9 mouse cellular contexts compared by ENCODE assay signal in the genomic region with DNA sequence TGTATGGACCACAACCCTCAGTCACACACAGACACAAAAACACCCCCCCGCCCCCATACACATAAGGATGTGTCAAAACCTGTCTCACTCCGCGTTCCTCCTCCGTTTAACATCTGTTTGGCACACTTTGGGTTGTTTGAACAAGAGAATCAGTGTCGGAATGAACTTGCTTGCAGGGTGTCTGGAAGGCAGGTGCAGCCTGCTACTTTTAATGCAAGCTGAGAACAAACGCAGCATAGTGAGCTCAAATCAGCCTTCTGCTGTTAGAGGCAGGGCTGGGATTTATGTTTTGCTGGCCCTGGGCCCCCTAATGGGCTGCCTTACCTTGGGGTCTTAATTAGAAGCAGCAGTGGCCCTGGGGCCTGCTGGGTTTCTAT. TPM values are rescaled to one million over a fixed set of nuclear protein-coding genes. Genes with fewer than 3 reads are reported as not detected.
DNase-seq lines count a peak whose midpoint lies in the region; ATAC-seq lines count a peak whose summit lies in the region.
"Had no signal": no experiment of that assay in that cellular context is flagged by ENCODE, and none has a peak within 500 bp of the region (broad histone marks: within the 10 kb centered on the region; RNA-seq: fewer than 3 reads in every experiment).

No protein-coding gene starts in this region.

- no peaks in the 10 kb centered on the region for H3K9me3 ChIP-seq in kidney, embryonic 14.5 days (ENCODE audit: control insufficient read depth, low read length)
- H3K9me3 ChIP-seq in hindbrain, embryonic 11.5 days (ENCODE audit: control insufficient read depth, low read length), result no peaks in the 10 kb centered on the region
- H3K9me3 ChIP-seq in midbrain, embryonic 14.5 days (ENCODE audit: control insufficient read depth, low read length), result no peaks in the 10 kb centered on the region

- WGBS in kidney, embryonic 14.5 days, result 14% methylated on average over 6 of the region's 6 CpGs
- WGBS in hindbrain, embryonic 11.5 days, result 14% methylated on average over 6 of the region's 6 CpGs
- WGBS in midbrain, embryonic 14.5 days, result 7% methylated on average over 6 of the region's 6 CpGs

- no peak overlapping the region for H3K4me3 ChIP-seq in kidney, embryonic 14.5 days (ENCODE audit: low read length)
- no peak overlapping the region for H3K4me3 ChIP-seq in hindbrain, embryonic 11.5 days (ENCODE audit: low read depth, low read length)
- H3K4me3 ChIP-seq in midbrain, embryonic 14.5 days (replicated peaks; ENCODE audit: low read depth, low read length), result no peak overlapping the region
- H3K4me3 ChIP-seq: megakaryocyte, embryonic 14.5 days had no signal

- H3K27me3 ChIP-seq in kidney, embryonic 14.5 days (ENCODE audit: control insufficient read depth, insufficient read depth, low read length), result no peaks in the 10 kb centered on the region; the same call in 1 of the 2 replicates
- no peaks in the 10 kb centered on the region for H3K27me3 ChIP-seq in hindbrain, embryonic 11.5 days (ENCODE audit: control insufficient read depth, insufficient read depth, low read length)
- no peaks in the 10 kb centered on the region for H3K27me3 ChIP-seq in midbrain, embryonic 14.5 days (ENCODE audit: control insufficient read depth, insufficient read depth, low read length)

- 0 out of 2 replicates have a peak overlapping the region, but pooled peaks have one; percentile 15 for H3K4me2 ChIP-seq in kidney, embryonic 14.5 days (replicated peaks; ENCODE audit: low read depth, low read length)
- H3K4me2 ChIP-seq in hindbrain, embryonic 11.5 days (replicated peaks; ENCODE audit: low read depth, low read length), result no peak overlapping the region; the same call in 1 of the 2 replicates
- peak overlapping the region; percentile 33 for H3K4me2 ChIP-seq in midbrain, embryonic 14.5 days (ENCODE audit: low read length)

- DNase-seq in kidney, postnatal 14 days, result no peak
- DNase-seq in embryo, embryonic 11 days, result peak; percentile 83
- DNase-seq in hindbrain, embryonic 11.5 days (ENCODE audit: low spot score), result peak; percentile 49
- DNase-seq in midbrain, embryonic 14.5 days, result peak; percentile 73
- no peak for DNase-seq in natural killer cell, adult 2 months (ENCODE audit: low spot score in 2 of 2)
- DNase-seq in c-Kit-positive CD71-positive TER-119-positive erythroid progenitor cells, embryonic 14.5 days (ENCODE audit: low spot score), result no peak

- ATAC-seq in kidney, embryonic 14.5 days (ENCODE audit: low FRiP score, low TSS enrichment), result no peak; the same call in 1 of the 2 replicates
- peak; percentile 59; the same call in 1 of the 2 replicates for ATAC-seq in hindbrain, embryonic 11.5 days (ENCODE audit: low FRiP score)
- ATAC-seq in midbrain, embryonic 14.5 days (ENCODE audit: low FRiP score, low TSS enrichment), result peak; percentile 58; the same call in 1 of the 2 replicates
- no peak for ATAC-seq in erythroid progenitor cell, adult 5-6 weeks (replicated peaks; ENCODE audit: low FRiP score, poor library complexity, severe bottlenecking)

- no peak overlapping the region for H3K9ac ChIP-seq in kidney, embryonic 14.5 days (ENCODE audit: low read depth, low read length)
- no peak overlapping the region for H3K9ac ChIP-seq in hindbrain, embryonic 11.5 days (ENCODE audit: low read depth, low read length)
- peak overlapping the region; percentile 20; the same call in 1 of the 2 replicates for H3K9ac ChIP-seq in midbrain, embryonic 14.5 days (replicated peaks; ENCODE audit: low read length)

- no peaks in the 10 kb centered on the region for H3K36me3 ChIP-seq in kidney, embryonic 14.5 days (ENCODE audit: control insufficient read depth, insufficient read depth, low read length)
- H3K36me3 ChIP-seq in hindbrain, embryonic 11.5 days (ENCODE audit: control insufficient read depth, insufficient read depth, low read length), result no peaks in the 10 kb centered on the region
- no peaks in the 10 kb centered on the region for H3K36me3 ChIP-seq in midbrain, embryonic 14.5 days (ENCODE audit: control insufficient read depth, insufficient read depth, low read length)

- H3K4me1 ChIP-seq in kidney, embryonic 14.5 days (ENCODE audit: control insufficient read depth, insufficient read depth, low read length), result peaks cover 23% of the 10 kb centered on the region; the same call in 1 of the 2 replicates
- peaks cover 6% of the 10 kb centered on the region; the same call in 1 of the 2 replicates for H3K4me1 ChIP-seq in hindbrain, embryonic 11.5 days (replicated peaks; ENCODE audit: control insufficient read depth, insufficient read depth, low read length)
- H3K4me1 ChIP-seq in midbrain, embryonic 14.5 days (ENCODE audit: control insufficient read depth, insufficient read depth, low read length), result peaks cover 13% of the 10 kb centered on the region

- H3K27ac ChIP-seq in kidney, embryonic 14.5 days (ENCODE audit: low read depth, low read length), result no peak overlapping the region
- H3K27ac ChIP-seq in hindbrain, embryonic 11.5 days (ENCODE audit: low read depth, low read length), result no peak overlapping the region
- no peak overlapping the region for H3K27ac ChIP-seq in midbrain, embryonic 14.5 days (replicated peaks; ENCODE audit: low read depth, low read length)

RNA-seq across cellular contexts. Expression of a gene that starts 28.7 kb away (rescaled TPM):
- not detected in 2 replicates for polyA plus RNA-seq in kidney, embryonic 14.5 days (2014; fragmentation: Nextera tagmentation; extraction: Ambion mirVana)
- polyA plus RNA-seq in hindbrain, embryonic 11.5 days (2014; fragmentation: Nextera tagmentation; extraction: Ambion mirVana), result 0.15 TPM in 1 of 2 replicates, not detected in the other
- 0.68 TPM in 1 of 2 replicates, not detected in the other for polyA plus RNA-seq in midbrain, embryonic 14.5 days (2014; fragmentation: Nextera tagmentation; extraction: Ambion mirVana)
- total RNA-seq in erythroid progenitor cell, adult 5-6 weeks (2015; ENCODE audit: low replicate concordance), result not detected in 2 replicates
- not detected in 2 replicates for total RNA-seq in erythroid progenitor cell, adult 5-6 weeks (2017; ENCODE audit: low replicate concordance)

RNA-seq across cellular contexts. Expression of a gene that starts 46.7 kb away (rescaled TPM):
- 0.05 TPM in 1 of 2 replicates, not detected in the other for polyA plus RNA-seq in kidney, embryonic 14.5 days (2014; fragmentation: Nextera tagmentation; extraction: Ambion mirVana)
- polyA plus RNA-seq in hindbrain, embryonic 11.5 days (2014; fragmentation: Nextera tagmentation; extraction: Ambion mirVana), result 0.40 and 0.59 TPM in 2 replicates
- polyA plus RNA-seq in midbrain, embryonic 14.5 days (2014; fragmentation: Nextera tagmentation; extraction: Ambion mirVana), result 0.19 and 3.3 TPM in 2 replicates
- total RNA-seq in erythroid progenitor cell, adult 5-6 weeks (2015; ENCODE audit: low replicate concordance), result not detected in 2 replicates
- not detected in 2 replicates for total RNA-seq in erythroid progenitor cell, adult 5-6 weeks (2017; ENCODE audit: low replicate concordance)

Comparison
In these comparisons a context has a peak if more than half of its experiments do, and no peak if none do; other contexts are left out.
1. ATAC-seq: peak in hindbrain, embryonic 11.5 days (single experiment) and midbrain, embryonic 14.5 days (single experiment); none in kidney, embryonic 14.5 days (single experiment) and erythroid progenitor cell, adult 5-6 weeks (single experiment).
2. DNase-seq: peak in embryo, embryonic 11 days (single experiment), hindbrain, embryonic 11.5 days (single experiment) and midbrain, embryonic 14.5 days (single experiment); none in kidney, postnatal 14 days (single experiment), natural killer cell, adult 2 months (0 of 2) and c-Kit-positive CD71-positive TER-119-positive erythroid progenitor cells, embryonic 14.5 days (single experiment).